Mouse (Mus musculus): ENCODE data around the gene Sox11. TPM values are rescaled to one million over a fixed set of nuclear protein-coding genes. Genes with fewer than 3 reads are reported as not detected.

Sox11 gene
- total and polyA plus RNA-seq, 3 experiments, result 0.05 to 0.30 TPM; not detected in 1

- Histone ChIP-seq H3K4me3 (ENCODE audit: low read depth, low read length) (no peak overlapping the region), H3K9me3 (replicated peaks) (peaks cover 45% of the 10 kb centered on the region), H3K36me3 (replicated peaks) (no peaks in the 10 kb centered on the region), H3K4me1 (ENCODE audit: insufficient read depth, low read depth, low read length) (no peaks in the 10 kb centered on the region), H3K27me3 (ENCODE audit: insufficient read depth, low read length) (no peaks in the 10 kb centered on the region)
- ATAC-seq (ENCODE audit: extremely low read depth, insufficient number of reproducible peaks, low FRiP score, poor library complexity, severe bottlenecking), result no peak
- DNase-seq (ENCODE audit: low spot score), result no peak
- TF ChIP-seq GATA1 (IDR thresholded peaks at IDR 0.05; ENCODE audit: borderline replicate concordance, low read length) (no peak), POLR2AphosphoS5 (IDR thresholded peaks at IDR 0.05; ENCODE audit: insufficient replicate concordance, low read depth, low read length) (no peak), TAL1 (conservative IDR thresholded peaks at IDR 0.05; ENCODE audit: low read depth, low read length) (no peak), CTCF (IDR thresholded peaks at IDR 0.05; ENCODE audit: low read depth, low read length) (no peak)
Measured at GRCm38 (mm10) chr12:27309969-27310368, 32.4 kb downstream of the Sox11 start.

GRCm38 (mm10) chr12:27304713-27305437 is 37.5 kb downstream of the Sox11 start:
- no peaks in the 10 kb centered on the region for H3K27me3 ChIP-seq (ENCODE audit: insufficient read depth, low read length)
- H3K4me3 ChIP-seq (ENCODE audit: low read depth, low read length), result no peak overlapping the region
- peaks cover 37% of the 10 kb centered on the region for H3K9me3 ChIP-seq (replicated peaks)
- H3K4me1 ChIP-seq (ENCODE audit: insufficient read depth, low read depth, low read length), result no peaks in the 10 kb centered on the region
- no peaks in the 10 kb centered on the region for H3K36me3 ChIP-seq (replicated peaks)
- DNase-seq (ENCODE audit: low spot score) (no peak), ATAC-seq (ENCODE audit: extremely low read depth, insufficient number of reproducible peaks, low FRiP score, poor library complexity, severe bottlenecking) (no peak)
- no peak for TF ChIP-seq TAL1 (conservative IDR thresholded peaks at IDR 0.05; ENCODE audit: low read depth, low read length)
- no peak for TF ChIP-seq POLR2AphosphoS5 (IDR thresholded peaks at IDR 0.05; ENCODE audit: insufficient replicate concordance, low read depth, low read length)
- no peak for TF ChIP-seq GATA2 (IDR thresholded peaks at IDR 0.05; ENCODE audit: borderline replicate concordance, low read depth, low read length)
- no peak for TF ChIP-seq CTCF (IDR thresholded peaks at IDR 0.05; ENCODE audit: low read depth, low read length)
- no peak for TF ChIP-seq GATA1 (IDR thresholded peaks at IDR 0.05; ENCODE audit: borderline replicate concordance, low read length)

GRCm38 (mm10) chr12:27303190-27303589 is 39.2 kb downstream of the Sox11 start:
- Histone ChIP-seq H3K4me1 (ENCODE audit: insufficient read depth, low read depth, low read length) (no peaks in the 10 kb centered on the region), H3K9me3 (replicated peaks) (peaks cover 36% of the 10 kb centered on the region), H3K36me3 (replicated peaks) (no peaks in the 10 kb centered on the region), H3K27me3 (ENCODE audit: insufficient read depth, low read length) (no peaks in the 10 kb centered on the region), H3K4me3 (ENCODE audit: low read depth, low read length) (no peak overlapping the region)
- ATAC-seq (ENCODE audit: extremely low read depth, insufficient number of reproducible peaks, low FRiP score, poor library complexity, severe bottlenecking) (no peak), DNase-seq (ENCODE audit: low spot score) (no peak)
- TF ChIP-seq GATA1 (IDR thresholded peaks at IDR 0.05; ENCODE audit: borderline replicate concordance, low read length) (no peak), CTCF (IDR thresholded peaks at IDR 0.05; ENCODE audit: low read depth, low read length) (no peak), TAL1 (conservative IDR thresholded peaks at IDR 0.05; ENCODE audit: low read depth, low read length) (no peak), POLR2AphosphoS5 (IDR thresholded peaks at IDR 0.05; ENCODE audit: insufficient replicate concordance, low read depth, low read length) (no peak), GATA2 (IDR thresholded peaks at IDR 0.05; ENCODE audit: borderline replicate concordance, low read depth, low read length) (no peak)

- Histone ChIP-seq H3K27me3 (ENCODE audit: insufficient read depth, low read length) (no peaks in the 10 kb centered on the region), H3K4me1 (ENCODE audit: insufficient read depth, low read depth, low read length) (no peaks in the 10 kb centered on the region), H3K9me3 (replicated peaks) (peaks cover 35% of the 10 kb centered on the region), H3K4me3 (ENCODE audit: low read depth, low read length) (no peak overlapping the region), H3K36me3 (replicated peaks) (no peaks in the 10 kb centered on the region)
- ATAC-seq (ENCODE audit: extremely low read depth, insufficient number of reproducible peaks, low FRiP score, poor library complexity, severe bottlenecking), result no peak
- TF ChIP-seq GATA1 (IDR thresholded peaks at IDR 0.05; ENCODE audit: borderline replicate concordance, low read length) (no peak), GATA2 (IDR thresholded peaks at IDR 0.05; ENCODE audit: borderline replicate concordance, low read depth, low read length) (no peak), TAL1 (conservative IDR thresholded peaks at IDR 0.05; ENCODE audit: low read depth, low read length) (no peak), CTCF (IDR thresholded peaks at IDR 0.05; ENCODE audit: low read depth, low read length) (no peak), POLR2AphosphoS5 (IDR thresholded peaks at IDR 0.05; ENCODE audit: insufficient replicate concordance, low read depth, low read length) (no peak)
- DNase-seq (ENCODE audit: low spot score), result no peak
Measured at GRCm38 (mm10) chr12:27298721-27299120, 43.7 kb downstream of the Sox11 start.

- no peaks in the 10 kb centered on the region for H3K27me3 ChIP-seq (ENCODE audit: insufficient read depth, low read length)
- H3K9me3 ChIP-seq (replicated peaks), result peaks cover 37% of the 10 kb centered on the region
- H3K4me1 ChIP-seq (ENCODE audit: insufficient read depth, low read depth, low read length), result no peaks in the 10 kb centered on the region
- no peak for TF ChIP-seq CTCF (IDR thresholded peaks at IDR 0.05; ENCODE audit: low read depth, low read length)
- no peak for TF ChIP-seq GATA1 (IDR thresholded peaks at IDR 0.05; ENCODE audit: borderline replicate concordance, low read length)
- no peak for TF ChIP-seq POLR2AphosphoS5 (IDR thresholded peaks at IDR 0.05; ENCODE audit: insufficient replicate concordance, low read depth, low read length)
- no peak for TF ChIP-seq GATA2 (IDR thresholded peaks at IDR 0.05; ENCODE audit: borderline replicate concordance, low read depth, low read length)
- no peak for TF ChIP-seq TAL1 (conservative IDR thresholded peaks at IDR 0.05; ENCODE audit: low read depth, low read length)
- ATAC-seq (ENCODE audit: extremely low read depth, insufficient number of reproducible peaks, low FRiP score, poor library complexity, severe bottlenecking), result no peak
- no peak for DNase-seq (ENCODE audit: low spot score)
- H3K36me3 ChIP-seq (replicated peaks), result no peaks in the 10 kb centered on the region
- H3K4me3 ChIP-seq (ENCODE audit: low read depth, low read length), result no peak overlapping the region
Measured at GRCm38 (mm10) chr12:27294191-27294590, 48.2 kb downstream of the Sox11 start.

- peaks cover 34% of the 10 kb centered on the region for H3K9me3 ChIP-seq (replicated peaks)
- TF ChIP-seq CTCF (IDR thresholded peaks at IDR 0.05; ENCODE audit: low read depth, low read length), result no peak
- no peak for TF ChIP-seq POLR2AphosphoS5 (IDR thresholded peaks at IDR 0.05; ENCODE audit: insufficient replicate concordance, low read depth, low read length)
- TF ChIP-seq GATA2 (IDR thresholded peaks at IDR 0.05; ENCODE audit: borderline replicate concordance, low read depth, low read length), result no peak
- TF ChIP-seq GATA1 (IDR thresholded peaks at IDR 0.05; ENCODE audit: borderline replicate concordance, low read length), result no peak
- TF ChIP-seq TAL1 (conservative IDR thresholded peaks at IDR 0.05; ENCODE audit: low read depth, low read length), result no peak
Measured at GRCm38 (mm10) chr12:27293736-27294135, 48.6 kb downstream of the Sox11 start.

More at GRCm38 (mm10) chr12:27293736-27294135, 48.6 kb downstream of the Sox11 start:
- DNase-seq (ENCODE audit: low spot score) (no peak), ATAC-seq (ENCODE audit: extremely low read depth, insufficient number of reproducible peaks, low FRiP score, poor library complexity, severe bottlenecking) (no peak)
- Histone ChIP-seq H3K27me3 (ENCODE audit: insufficient read depth, low read length) (no peaks in the 10 kb centered on the region), H3K4me1 (ENCODE audit: insufficient read depth, low read depth, low read length) (no peaks in the 10 kb centered on the region), H3K36me3 (replicated peaks) (no peaks in the 10 kb centered on the region), H3K4me3 (ENCODE audit: low read depth, low read length) (no peak overlapping the region)

Measured in G1E (cell line).